Mouse (Mus musculus) heart, adult 2 months (tissue): ENCODE data around the gene Fam50b. TPM values are rescaled to one million over a fixed set of nuclear protein-coding genes. Genes with fewer than 3 reads are reported as not detected.

Source experiments
- DNase-seq, 2 experiments: peaks; one replicate each; pipeline ENCODE4 v3.0.0; 2021
- H3K27ac ChIP-seq: fragments of 200-600 bp; 2 replicates; pipeline ENCODE4 v1.8.1; 2022
- H3K27me3 ChIP-seq: fragments of 200-500 bp; 2 replicates; pipeline ENCODE4 v1.6.1; 2012; ENCODE audit warnings: mild to moderate bottlenecking, low read length, inconsistent platforms, mixed read lengths; ENCODE audit not compliant: control insufficient read depth, insufficient read depth
- H3K36me3 ChIP-seq: fragments of 200-500 bp; 2 replicates; pipeline ENCODE4 v1.6.1; 2012; ENCODE audit warnings: low read length, inconsistent platforms; ENCODE audit not compliant: control insufficient read depth, insufficient read depth
- H3K4me1 ChIP-seq: fragments of 200-500 bp; 2 replicates; pipeline ENCODE4 v1.6.1; 2011; ENCODE audit warnings: low read length; ENCODE audit not compliant: control insufficient read depth, insufficient read depth
- H3K4me3 ChIP-seq: fragments of 200-600 bp; 2 replicates; pipeline ENCODE4 v1.8.1; 2022
- H3K79me2 ChIP-seq: fragments of 200-500 bp; replicated peaks from 2 replicates; pipeline ENCODE4 v1.6.1; 2012; ENCODE audit warnings: mild to moderate bottlenecking, inconsistent platforms, low read length, moderate library complexity, mixed read lengths; ENCODE audit not compliant: control insufficient read depth, insufficient read depth
- H3K9ac ChIP-seq: fragments of 200-500 bp; 2 replicates; pipeline ENCODE4 v1.6.1; 2012; ENCODE audit warnings: low read depth, mild to moderate bottlenecking, control low read depth, inconsistent platforms, low read length, mixed read lengths
- CTCF ChIP-seq: fragments of 200-600 bp; IDR thresholded peaks from 2 replicates; pipeline ENCODE4 v1.8.1; 2022; ENCODE audit warnings: antibody characterized with exemption, mild to moderate bottlenecking, moderate library complexity
- EP300 ChIP-seq: fragments of 200-500 bp; IDR thresholded peaks from 2 replicates; pipeline ENCODE4 v1.6.1; 2011; ENCODE audit warnings: low read depth, low read length, control low read depth; ENCODE audit not compliant: insufficient read depth
- POLR2A ChIP-seq: fragments of 200-500 bp; IDR thresholded peaks from 2 replicates; pipeline ENCODE4 v1.6.1; 2011; ENCODE audit warnings: mild to moderate bottlenecking, low read depth, low read length, control low read depth; ENCODE audit not compliant: insufficient read depth
- WGBS: fragments of 180-500 bp; shearing (Covaris S2); methylation state at CpG from one replicate; pipeline ENCODE4 v1.1.7; 2018; 5-methylcytosine and 5-hydroxymethylcytosine counted together
- intact Hi-C: fragments of 180-260 bp; cut with DNase I; formaldehyde crosslinking; loops from one replicate; pipeline ENCODE4 v1.15.1; 2025
- polyA plus RNA-seq: library from polyadenylated mRNA; depleted of rRNA; stranded (reverse); fragments of >200 nt; gene quantifications from 2 replicates; pipeline ENCODE4 v1.2.3, GENCODE M21; 2012
- total RNA-seq, 2 experiments: library from RNA; stranded (reverse); gene quantifications; 2 replicates each; pipeline ENCODE4 v1.2.3; 2021

Fam50b gene
- total and polyA plus RNA-seq, 3 experiments: not detected

DNA sequence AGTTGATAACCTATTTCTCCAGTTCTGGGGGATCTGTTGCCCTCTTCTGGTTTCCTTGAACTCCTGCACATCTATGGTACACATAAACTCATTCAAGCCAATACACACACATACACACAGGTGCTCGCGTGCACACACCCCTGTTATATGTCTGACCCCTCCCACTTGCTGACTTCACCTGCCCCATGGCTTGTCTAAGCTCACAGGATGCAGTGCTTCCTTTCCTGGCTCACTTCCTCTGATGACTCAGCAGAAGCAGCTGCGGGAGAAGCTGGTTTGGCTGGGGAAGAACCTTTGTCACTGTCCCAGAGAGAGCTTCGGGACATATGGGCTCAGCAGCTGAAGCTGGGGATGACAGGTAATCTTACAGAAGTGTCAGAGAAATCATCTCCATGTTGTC lies 23.2 kb upstream of the Fam50b start:
- H3K9ac ChIP-seq: no peak overlapping the region
- H3K27ac ChIP-seq: no peak overlapping the region
- H3K4me3 ChIP-seq: no peak overlapping the region
- TF ChIP-seq EP300 (no peak), POLR2A (no peak), CTCF (no peak)
- no peaks in the 10 kb centered on the region for H3K36me3 ChIP-seq
- intact Hi-C loops: loop anchor here (5.0 kb wide), 1 partner anchor 151 kb away; no protein-coding TSS in a partner anchor
- no peaks in the 10 kb centered on the region for H3K79me2 ChIP-seq
- peaks cover 5% of the 10 kb centered on the region for H3K4me1 ChIP-seq
- no peak for DNase-seq
- H3K27me3 ChIP-seq: no peaks in the 10 kb centered on the region
- 55% methylated on average over 4 of the region's 4 CpGs for whole genome bisulfite sequencing

DNA sequence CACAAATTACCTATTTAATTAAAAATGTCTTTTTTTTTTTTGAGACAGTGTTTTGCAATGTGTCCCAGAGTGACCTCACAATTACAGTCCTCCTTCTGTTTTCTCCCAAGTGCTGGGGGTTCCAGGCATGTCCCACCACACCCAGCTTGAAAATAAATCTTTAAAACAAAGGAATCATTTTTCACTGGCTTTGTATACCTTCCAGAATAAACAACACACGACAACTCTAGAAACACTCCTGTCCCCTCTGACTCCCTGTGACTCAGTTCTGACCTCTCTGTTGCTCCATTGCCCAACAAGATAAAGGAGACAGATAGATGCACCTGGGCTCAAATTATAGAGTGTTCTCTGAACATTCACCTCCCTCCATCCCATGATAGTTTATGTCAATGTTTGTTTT lies 21.8 kb upstream of the Fam50b start:
- no peaks in the 10 kb centered on the region for H3K79me2 ChIP-seq

DNA sequence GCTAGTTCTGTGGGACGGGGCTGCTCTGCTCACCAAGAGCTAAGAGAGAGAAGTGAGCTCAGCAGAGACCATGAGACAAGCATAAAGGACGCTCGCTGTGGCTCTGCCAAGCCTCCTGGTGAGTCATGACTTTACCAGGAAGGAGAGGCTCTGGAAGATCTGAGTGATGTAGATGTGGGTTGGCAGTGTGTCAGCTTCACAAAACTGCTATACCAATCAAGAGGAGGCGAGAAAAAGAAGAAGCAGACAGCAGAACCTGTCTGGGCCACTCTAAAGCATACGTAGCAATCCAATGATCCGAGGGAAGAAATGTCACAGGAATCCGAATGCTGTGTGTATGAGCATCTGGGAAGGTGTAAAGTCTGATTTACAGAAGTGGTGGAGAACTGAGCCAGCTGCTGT lies 19.2 kb upstream of the Fam50b start:
- no peak for TF ChIP-seq CTCF
- TF ChIP-seq EP300: no peak
- TF ChIP-seq POLR2A: no peak

More for the DNA sequence above, 21.8 kb upstream of the Fam50b start:
- DNase-seq: no peak
- 23% methylated on average over 1 of the region's 1 CpGs for WGBS
- Histone ChIP-seq H3K36me3 (no peaks in the 10 kb centered on the region), H3K9ac (no peak overlapping the region), H3K4me1 (peaks cover 5% of the 10 kb centered on the region), H3K27ac (no peak overlapping the region), H3K27me3 (no peaks in the 10 kb centered on the region), H3K4me3 (no peak overlapping the region)
- TF ChIP-seq POLR2A (no peak), CTCF (no peak), EP300 (no peak)
- intact Hi-C loops: loop anchor here (5.0 kb wide), 1 partner anchor 149 kb away; no protein-coding TSS in a partner anchor

DNA sequence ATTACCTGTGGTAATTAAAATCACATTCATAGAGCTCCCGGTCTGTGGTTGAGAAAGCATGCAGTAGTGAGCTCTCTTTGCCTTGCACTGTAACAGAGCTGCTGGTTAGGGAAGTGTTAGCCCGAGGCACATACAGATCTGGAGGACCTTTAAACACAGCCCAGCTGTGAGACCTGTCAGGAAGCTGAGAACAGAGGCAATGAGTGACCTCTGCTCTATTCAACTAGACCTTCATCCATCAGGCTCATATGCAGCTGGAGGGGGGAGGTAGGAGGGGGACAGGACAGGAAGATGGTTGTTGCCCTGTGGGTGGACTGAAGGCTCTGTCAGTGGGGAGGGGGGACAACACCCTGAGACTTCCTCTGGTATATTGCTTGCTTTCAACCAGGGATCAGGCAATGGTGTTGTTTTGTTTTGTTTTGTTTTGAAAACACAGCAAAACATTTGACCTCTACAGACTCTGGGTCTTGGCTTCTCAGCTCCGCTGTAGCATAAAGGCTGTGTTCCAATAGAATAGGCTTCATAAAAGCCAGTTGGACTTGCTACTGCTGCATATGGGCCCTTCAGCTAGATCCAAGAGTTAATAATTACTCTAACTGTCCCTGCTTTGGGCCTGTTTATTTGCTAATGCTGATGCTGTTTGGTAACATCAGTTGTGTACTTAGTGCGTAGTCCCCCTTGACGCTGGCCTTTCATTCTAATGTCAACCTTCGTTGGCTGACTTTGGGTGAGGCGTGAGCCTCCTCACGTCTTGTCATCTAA lies 9.6 kb upstream of the Fam50b start:
- 67% methylated on average over 8 of the region's 8 CpGs for WGBS
- H3K9ac ChIP-seq: 0 out of 2 replicates have a peak overlapping the region, but pooled peaks have one; percentile 22
- H3K27ac ChIP-seq: peak overlapping the region; percentile 38; the same call in 1 of the 2 replicates
- intact Hi-C loops: loop anchor here (1.0 to 5.0 kb wide), 3 partner anchors 16 to 72 kb away; partner anchors contain the start of gene Pxdc1
- no peak overlapping the region for H3K4me3 ChIP-seq
- H3K27me3 ChIP-seq: no peaks in the 10 kb centered on the region
- DNase-seq: no peak
- no peaks in the 10 kb centered on the region; the same call in 1 of the 2 replicates for H3K36me3 ChIP-seq
- TF ChIP-seq POLR2A: no peak
- no peak for TF ChIP-seq CTCF
- TF ChIP-seq EP300: 0 out of 2 replicates have a peak, but pooled peaks have one; percentile 16
- peaks cover 12% of the 10 kb centered on the region for H3K4me1 ChIP-seq
- no peaks in the 10 kb centered on the region for H3K79me2 ChIP-seq

More for the DNA sequence above, 19.2 kb upstream of the Fam50b start:
- Histone ChIP-seq H3K4me1 (peaks cover 1% of the 10 kb centered on the region), H3K79me2 (no peaks in the 10 kb centered on the region), H3K4me3 (no peak overlapping the region), H3K9ac (no peak overlapping the region), H3K36me3 (no peaks in the 10 kb centered on the region), H3K27ac (no peak overlapping the region), H3K27me3 (no peaks in the 10 kb centered on the region)
- peak in 1 of 2 experiments; percentile 47 for DNase-seq
- 36% methylated on average over 7 of the region's 7 CpGs for WGBS
- intact Hi-C loops: no loop called here

DNA sequence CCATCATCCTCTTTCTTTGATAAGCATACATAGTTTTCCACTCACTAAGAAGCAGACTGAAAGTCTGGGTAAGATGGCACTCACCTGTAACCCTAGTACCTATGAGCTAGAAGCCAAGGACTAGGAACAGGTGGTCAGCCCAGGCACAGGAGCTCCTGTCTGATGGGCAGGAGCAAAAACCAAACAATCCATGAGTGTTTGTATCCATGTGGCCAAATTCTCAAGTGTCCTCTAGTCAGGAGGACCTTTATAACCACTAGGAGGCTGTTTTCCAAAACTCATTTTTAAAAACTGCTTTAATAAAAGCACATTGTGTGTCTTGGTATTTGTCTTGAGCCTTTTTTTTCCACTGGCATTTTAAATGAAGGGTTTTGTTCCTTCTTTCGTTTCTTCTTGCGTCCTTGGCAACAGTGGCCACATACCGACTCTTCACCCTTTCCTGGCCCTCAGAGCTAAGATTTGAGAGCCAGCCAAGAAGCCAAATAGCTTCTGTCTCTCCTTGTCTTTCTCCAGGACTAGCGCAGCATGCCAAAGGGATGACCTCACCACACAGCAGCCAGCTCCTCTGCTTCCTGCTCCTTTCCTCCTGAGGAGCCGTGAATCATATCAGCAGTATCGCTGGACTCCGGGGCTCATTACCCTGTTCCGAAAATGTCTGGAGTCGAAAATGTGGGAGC lies 8.7 kb upstream of the Fam50b start:
- DNase-seq: peak; percentile 73 to 88
- H3K36me3 ChIP-seq: no peaks in the 10 kb centered on the region; the same call in 1 of the 2 replicates
- no peaks in the 10 kb centered on the region for H3K79me2 ChIP-seq
- intact Hi-C loops: loop anchor here (1.0 to 5.0 kb wide), 3 partner anchors 17 to 73 kb away; partner anchors contain the start of gene Pxdc1
- H3K9ac ChIP-seq: no peak overlapping the region
- TF ChIP-seq POLR2A (0 out of 2 replicates have a peak, but pooled peaks have one; percentile 12), EP300 (peak; percentile 67; the same call in 1 of the 2 replicates), CTCF (peak; percentile 54)
- H3K4me1 ChIP-seq: peaks cover 12% of the 10 kb centered on the region
- peak overlapping the region; percentile 69 for H3K27ac ChIP-seq
- H3K4me3 ChIP-seq: peak overlapping the region; percentile 13
- 1% methylated on average over 9 of the region's 9 CpGs for WGBS
- no peaks in the 10 kb centered on the region for H3K27me3 ChIP-seq

DNA sequence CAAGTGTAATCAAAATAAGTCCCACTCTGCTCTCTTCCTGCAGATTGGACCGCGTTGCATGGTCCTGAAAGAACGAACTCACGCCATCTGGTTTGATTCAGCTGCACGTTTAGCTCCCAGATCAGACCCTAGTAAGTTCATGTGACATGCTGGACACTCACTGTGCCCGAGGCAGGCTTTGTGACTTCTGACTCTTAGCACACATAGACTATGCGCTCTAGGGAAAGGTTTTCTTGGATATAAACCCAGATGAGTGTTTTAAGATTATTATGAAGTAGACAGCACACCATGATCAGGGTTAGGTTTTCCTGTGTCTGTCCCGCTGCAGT lies 8.2 kb upstream of the Fam50b start:
- H3K4me1 ChIP-seq: peaks cover 12% of the 10 kb centered on the region
- TF ChIP-seq CTCF: no peak
- TF ChIP-seq POLR2A: no peak
- TF ChIP-seq EP300: no peak
- H3K27ac ChIP-seq: peak overlapping the region; percentile 69
- DNase-seq: no peak
- intact Hi-C loops: loop anchor here (5.0 kb wide), 1 partner anchor 66 kb away; no protein-coding TSS in a partner anchor
- 8% methylated on average over 8 of the region's 8 CpGs for WGBS
- peak overlapping the region; percentile 13 for H3K4me3 ChIP-seq
- H3K36me3 ChIP-seq: no peaks in the 10 kb centered on the region; the same call in 1 of the 2 replicates
- no peaks in the 10 kb centered on the region for H3K27me3 ChIP-seq
- H3K9ac ChIP-seq: no peak overlapping the region
- no peaks in the 10 kb centered on the region for H3K79me2 ChIP-seq
